Mouse (Mus musculus) bone marrow, adult 2 months (tissue): ENCODE data around the gene Peak1.

Source experiments
- CTCF ChIP-seq: fragments of 200-500 bp; IDR thresholded peaks from 2 replicates; pipeline ENCODE4 v1.5.1; 2011; ENCODE audit warnings: low read length, control low read depth; ENCODE audit not compliant: control insufficient read depth, insufficient read depth
- POLR2A ChIP-seq: fragments of 200-500 bp; IDR thresholded peaks from 2 replicates; pipeline ENCODE4 v1.6.1; 2011; ENCODE audit warnings: low read depth, mild to moderate bottlenecking, control low read depth, low read length, borderline replicate concordance; ENCODE audit not compliant: control insufficient read depth

DNA sequence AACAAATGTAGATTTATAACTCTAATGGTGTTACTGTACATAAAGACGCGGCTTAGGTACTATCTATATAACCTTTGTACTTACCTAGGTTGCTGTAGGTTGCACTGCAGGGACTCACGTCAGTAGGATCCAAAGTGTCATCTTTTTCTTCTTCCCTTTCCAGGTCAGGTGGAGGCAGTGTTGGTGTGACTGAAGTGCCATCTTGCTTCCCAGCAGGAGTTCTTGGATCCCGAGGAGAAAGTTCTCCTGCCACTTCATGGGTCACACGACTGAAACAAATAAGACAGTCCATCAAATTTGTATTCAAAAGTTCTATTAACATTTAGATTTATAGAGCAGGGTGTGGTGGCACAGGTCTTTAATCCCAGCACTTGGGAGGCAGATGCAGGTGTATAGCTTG lies 176.8 kb downstream of the Peak1 start:
- no peak for TF ChIP-seq POLR2A
- no peak for TF ChIP-seq CTCF
